Mouse (Mus musculus) hindbrain, embryonic 13.5 days (tissue): ENCODE measurements around the gene Dzip1. TPM values are rescaled to one million over a fixed set of nuclear protein-coding genes. Genes with fewer than 3 reads are reported as not detected.

Source experiments
- ATAC-seq: fragments of 200-750 bp; cut with Nextera tagmentation; 2 replicates; pipeline ENCODE4 v1.8.0; 2017; ENCODE audit warnings: moderate TSS enrichment; ENCODE audit not compliant: low FRiP score
- H3K27ac ChIP-seq: fragments of 300-500 bp; sonication (generic); 2 replicates; pipeline ENCODE4 v1.5.1; 2015; ENCODE audit warnings: inconsistent platforms, mild to moderate bottlenecking, moderate library complexity
- H3K27me3 ChIP-seq: fragments of 300-500 bp; sonication (generic); 2 replicates; pipeline ENCODE4 v1.6.1; 2015; ENCODE audit warnings: mild to moderate bottlenecking, inconsistent platforms
- H3K36me3 ChIP-seq: fragments of 300-500 bp; sonication (generic); 2 replicates; pipeline ENCODE4 v1.6.1; 2015; ENCODE audit warnings: mild to moderate bottlenecking, inconsistent platforms
- H3K4me1 ChIP-seq: fragments of 300-500 bp; sonication (generic); replicated peaks from 2 replicates; pipeline ENCODE4 v1.6.1; 2015; ENCODE audit warnings: inconsistent platforms
- H3K4me2 ChIP-seq: fragments of 300-500 bp; sonication (generic); 2 replicates; pipeline ENCODE4 v1.6.1; 2015; ENCODE audit warnings: inconsistent platforms, mild to moderate bottlenecking, moderate library complexity
- H3K4me3 ChIP-seq: fragments of 300-500 bp; sonication (generic); 2 replicates; pipeline ENCODE4 v1.5.1; 2015; ENCODE audit warnings: mild to moderate bottlenecking, inconsistent platforms
- H3K9ac ChIP-seq: fragments of 300-500 bp; sonication (generic); 2 replicates; pipeline ENCODE4 v1.6.1; 2015; ENCODE audit warnings: mild to moderate bottlenecking, inconsistent platforms
- H3K9me3 ChIP-seq: fragments of 300-500 bp; sonication (generic); 2 replicates; pipeline ENCODE4 v1.6.1; 2016; ENCODE audit warnings: inconsistent platforms
- WGBS: fragments of 180-500 bp; shearing (Covaris S2); methylation state at CpG from one replicate; pipeline ENCODE4 v1.1.7; 2015; 5-methylcytosine and 5-hydroxymethylcytosine counted together
- polyA plus RNA-seq: library from polyadenylated mRNA; unstranded; fragments of >200 nt; fragmentation: Nextera tagmentation; extraction: Ambion mirVana; gene quantifications from 2 replicates; pipeline ENCODE4 v1.2.1, GENCODE M21; 2015

Gene Dzip1
- polyA plus RNA-seq, 1 experiment from 2014 or later, result 56.3 TPM

GRCm38 (mm10) chr14:118862253-118862652, 63.0 kb downstream of the Dzip1 start:
- Histone ChIP-seq H3K27me3 (peaks cover 6% of the 10 kb centered on the region), H3K9me3 (no peaks in the 10 kb centered on the region), H3K9ac (no peak overlapping the region), H3K36me3 (no peaks in the 10 kb centered on the region), H3K4me3 (no peak overlapping the region), H3K4me2 (no peak overlapping the region), H3K27ac (no peak overlapping the region), H3K4me1 (peaks cover 3% of the 10 kb centered on the region; the same call in 1 of the 2 replicates)
- WGBS, result 67% methylated on average over 7 of the region's 7 CpGs
- no peak for ATAC-seq

- no peak overlapping the region for H3K9ac ChIP-seq
- peaks cover 42% of the 10 kb centered on the region for H3K27me3 ChIP-seq
- H3K36me3 ChIP-seq, result no peaks in the 10 kb centered on the region
- no peaks in the 10 kb centered on the region for H3K9me3 ChIP-seq
- WGBS, result 73% methylated on average over 6 of the region's 6 CpGs
- no peak overlapping the region for H3K4me2 ChIP-seq
- H3K4me3 ChIP-seq, result no peak overlapping the region
- no peak overlapping the region for H3K27ac ChIP-seq
- ATAC-seq, result no peak
- peaks cover 16% of the 10 kb centered on the region for H3K4me1 ChIP-seq
Observed at GRCm38 (mm10) chr14:118858318-118858717, 66.9 kb downstream of the Dzip1 start.

GRCm38 (mm10) chr14:118856563-118856962, 68.7 kb downstream of the Dzip1 start:
- no peak for ATAC-seq
- 90% methylated on average over 6 of the region's 6 CpGs for WGBS
- H3K27me3 ChIP-seq, result peaks cover 51% of the 10 kb centered on the region

GRCm38 (mm10) chr14:118855141-118855800, 70.0 kb downstream of the Dzip1 start:
- peak; percentile 82 for ATAC-seq
- WGBS, result 1% methylated on average over 28 of the region's 28 CpGs
- peak overlapping the region; percentile 71 for H3K9ac ChIP-seq

More at GRCm38 (mm10) chr14:118856563-118856962, 68.7 kb downstream of the Dzip1 start:
- Histone ChIP-seq H3K4me1 (peaks cover 16% of the 10 kb centered on the region), H3K36me3 (no peaks in the 10 kb centered on the region), H3K9ac (no peak overlapping the region), H3K27ac (no peak overlapping the region), H3K4me3 (no peak overlapping the region), H3K9me3 (no peaks in the 10 kb centered on the region), H3K4me2 (no peak overlapping the region)

GRCm38 (mm10) chr14:118854371-118855114, 70.7 kb downstream of the Dzip1 start:
- H3K4me3 ChIP-seq, result peak overlapping the region; percentile 51
- H3K9me3 ChIP-seq, result no peaks in the 10 kb centered on the region
- peaks cover 51% of the 10 kb centered on the region for H3K27me3 ChIP-seq
- H3K27ac ChIP-seq, result no peak overlapping the region
- H3K4me1 ChIP-seq, result peaks cover 16% of the 10 kb centered on the region
- peak overlapping the region; percentile 71 for H3K9ac ChIP-seq
- ATAC-seq, result peak; percentile 81
- H3K4me2 ChIP-seq, result peak overlapping the region; percentile 95
- 1% methylated on average over 48 of the region's 48 CpGs for WGBS
- no peaks in the 10 kb centered on the region for H3K36me3 ChIP-seq

More at GRCm38 (mm10) chr14:118855141-118855800, 70.0 kb downstream of the Dzip1 start:
- Histone ChIP-seq H3K36me3 (no peaks in the 10 kb centered on the region), H3K27ac (no peak overlapping the region), H3K27me3 (peaks cover 51% of the 10 kb centered on the region), H3K9me3 (no peaks in the 10 kb centered on the region), H3K4me1 (peaks cover 16% of the 10 kb centered on the region), H3K4me2 (peak overlapping the region; percentile 95), H3K4me3 (peak overlapping the region; percentile 51)

GRCm38 (mm10) chr14:118851496-118852107, 73.7 kb downstream of the Dzip1 start:
- Histone ChIP-seq H3K27me3 (peaks cover 38% of the 10 kb centered on the region), H3K4me3 (no peak overlapping the region), H3K36me3 (no peaks in the 10 kb centered on the region), H3K9me3 (no peaks in the 10 kb centered on the region), H3K27ac (no peak overlapping the region), H3K4me1 (peaks cover 16% of the 10 kb centered on the region), H3K9ac (no peak overlapping the region), H3K4me2 (no peak overlapping the region)
- ATAC-seq, result no peak
- 82% methylated on average over 6 of the region's 6 CpGs for WGBS

GRCm38 (mm10) chr14:118850696-118851035, 74.6 kb downstream of the Dzip1 start:
- H3K27ac ChIP-seq, result no peak overlapping the region
- H3K4me1 ChIP-seq, result peaks cover 16% of the 10 kb centered on the region
- no peaks in the 10 kb centered on the region for H3K9me3 ChIP-seq
- peaks cover 31% of the 10 kb centered on the region for H3K27me3 ChIP-seq
- no peak overlapping the region for H3K4me2 ChIP-seq
- H3K4me3 ChIP-seq, result no peak overlapping the region
- 72% methylated on average over 4 of the region's 4 CpGs for WGBS
- H3K36me3 ChIP-seq, result no peaks in the 10 kb centered on the region
- no peak for ATAC-seq
- H3K9ac ChIP-seq, result no peak overlapping the region

- Histone ChIP-seq H3K4me3 (no peak overlapping the region), H3K4me2 (no peak overlapping the region), H3K36me3 (no peaks in the 10 kb centered on the region), H3K27ac (no peak overlapping the region), H3K9me3 (no peaks in the 10 kb centered on the region), H3K27me3 (peaks cover 27% of the 10 kb centered on the region), H3K9ac (no peak overlapping the region), H3K4me1 (peaks cover 12% of the 10 kb centered on the region)
- ATAC-seq, result no peak
- WGBS, result 85% methylated on average over 11 of the region's 11 CpGs
Observed at GRCm38 (mm10) chr14:118850011-118850695, 75.1 kb downstream of the Dzip1 start.

- no peaks in the 10 kb centered on the region for H3K36me3 ChIP-seq
- no peak for ATAC-seq
- H3K27ac ChIP-seq, result no peak overlapping the region
- 0 out of 2 replicates have a peak, but pooled peaks cover 7% of the 10 kb centered on the region for H3K27me3 ChIP-seq
- H3K9ac ChIP-seq, result no peak overlapping the region
- no peaks in the 10 kb centered on the region for H3K9me3 ChIP-seq
- H3K4me2 ChIP-seq, result no peak overlapping the region
- WGBS, result 85% methylated on average over 7 of the region's 7 CpGs
- H3K4me3 ChIP-seq, result no peak overlapping the region
- no peaks in the 10 kb centered on the region for H3K4me1 ChIP-seq
Observed at GRCm38 (mm10) chr14:118848171-118848570, 77.1 kb downstream of the Dzip1 start.

GRCm38 (mm10) chr14:118846834-118847233, 78.4 kb downstream of the Dzip1 start:
- Histone ChIP-seq H3K4me2 (no peak overlapping the region), H3K27ac (no peak overlapping the region), H3K4me3 (no peak overlapping the region), H3K9me3 (no peaks in the 10 kb centered on the region), H3K27me3 (no peaks in the 10 kb centered on the region), H3K9ac (no peak overlapping the region), H3K36me3 (no peaks in the 10 kb centered on the region), H3K4me1 (no peaks in the 10 kb centered on the region)
- ATAC-seq, result no peak
- 95% methylated on average over 10 of the region's 10 CpGs for WGBS

GRCm38 (mm10) chr14:118842353-118842752, 82.9 kb downstream of the Dzip1 start:
- H3K27me3 ChIP-seq, result no peaks in the 10 kb centered on the region
- no peak overlapping the region for H3K4me2 ChIP-seq
- H3K9me3 ChIP-seq, result no peaks in the 10 kb centered on the region
- H3K9ac ChIP-seq, result no peak overlapping the region
- no peak for ATAC-seq
- no peak overlapping the region for H3K27ac ChIP-seq
- H3K4me1 ChIP-seq, result no peaks in the 10 kb centered on the region
- H3K4me3 ChIP-seq, result no peak overlapping the region
- 89% methylated on average over 3 of the region's 3 CpGs for WGBS
- no peaks in the 10 kb centered on the region for H3K36me3 ChIP-seq

GRCm38 (mm10) chr14:118840027-118840426, 85.2 kb downstream of the Dzip1 start:
- ATAC-seq, result no peak; the same call in 1 of the 2 replicates
- Histone ChIP-seq H3K4me3 (no peak overlapping the region), H3K27me3 (peaks cover 3% of the 10 kb centered on the region; the same call in 1 of the 2 replicates), H3K9ac (no peak overlapping the region), H3K4me2 (no peak overlapping the region), H3K36me3 (no peaks in the 10 kb centered on the region), H3K9me3 (no peaks in the 10 kb centered on the region), H3K4me1 (no peaks in the 10 kb centered on the region), H3K27ac (no peak overlapping the region)
- 95% methylated on average over 1 of the region's 1 CpGs for WGBS
